Mouse (Mus musculus) heart, adult 2 months (tissue): ENCODE measurements around the gene S100a2.

Experiments
- CTCF ChIP-seq: fragments of 200-600 bp; IDR thresholded peaks from 2 replicates; pipeline ENCODE4 v1.8.1; 2022; ENCODE audit warnings: antibody characterized with exemption, mild to moderate bottlenecking, moderate library complexity
- POLR2A ChIP-seq: fragments of 200-500 bp; IDR thresholded peaks from 2 replicates; pipeline ENCODE4 v1.6.1; 2011; ENCODE audit warnings: mild to moderate bottlenecking, low read depth, low read length, control low read depth; ENCODE audit not compliant: insufficient read depth

DNA sequence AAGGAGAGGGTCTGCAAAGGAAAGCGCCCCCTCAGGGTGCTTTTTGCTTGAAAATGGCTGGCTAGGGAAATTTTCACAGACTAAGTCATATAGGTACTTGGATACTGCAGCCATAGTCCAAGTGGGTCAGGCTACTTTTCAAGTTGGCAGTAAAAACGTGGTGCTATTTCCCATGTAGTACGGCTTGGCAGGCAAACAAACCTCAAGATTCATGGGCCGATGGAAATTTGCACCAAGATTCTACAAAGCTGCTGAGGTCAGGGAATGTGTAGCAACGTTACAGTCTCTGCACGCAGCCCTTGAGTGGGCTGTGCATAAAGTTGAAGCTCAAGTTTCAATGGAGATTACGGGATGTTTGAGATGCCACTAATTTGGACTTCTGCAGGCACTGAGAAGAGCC, 10.6 kb upstream of the S100a2 start:
- no peak for TF ChIP-seq CTCF
- TF ChIP-seq POLR2A = no peak
